Mouse (Mus musculus) heart, postnatal 0 days (tissue): Measurements from ENCODE around the gene Tmem102. TPM values are rescaled to one million over a fixed set of nuclear protein-coding genes. Genes with fewer than 3 reads are reported as not detected.

ENCODE experiments used
- ATAC-seq: fragments of 200-750 bp; cut with Nextera tagmentation; 2 replicates; pipeline ENCODE4 v1.8.0; 2017; ENCODE audit warnings: low read depth, moderate number of reproducible peaks, moderate library complexity; ENCODE audit not compliant: insufficient read depth
- DNase-seq: peaks from one replicate; pipeline ENCODE4 v3.0.0-alpha.2; 2016; ENCODE audit warnings: low spot score
- H3K27ac ChIP-seq: fragments of 300-500 bp; sonication (generic); 2 replicates; pipeline ENCODE4 v1.5.1; 2014; ENCODE audit warnings: low read depth, mild to moderate bottlenecking
- H3K27me3 ChIP-seq: fragments of 300-500 bp; sonication (generic); 2 replicates; pipeline ENCODE4 v1.6.1; 2014; ENCODE audit warnings: low read length, mixed read lengths; ENCODE audit not compliant: control insufficient read depth, insufficient read depth
- H3K36me3 ChIP-seq: fragments of 300-500 bp; sonication (generic); replicated peaks from 2 replicates; pipeline ENCODE4 v1.6.1; 2014; ENCODE audit warnings: low read length, mixed read lengths; ENCODE audit not compliant: control insufficient read depth, insufficient read depth
- H3K4me1 ChIP-seq: fragments of 300-500 bp; sonication (generic); 2 replicates; pipeline ENCODE4 v1.6.1; 2014; ENCODE audit warnings: antibody characterized with exemption; ENCODE audit not compliant: control insufficient read depth, insufficient read depth
- H3K4me2 ChIP-seq: fragments of 300-500 bp; sonication (generic); 2 replicates; pipeline ENCODE4 v1.6.1; 2014; ENCODE audit warnings: low read depth, mild to moderate bottlenecking, low read length, moderate library complexity
- H3K4me3 ChIP-seq: fragments of 300-500 bp; sonication (generic); 2 replicates; pipeline ENCODE4 v1.5.1; 2014; ENCODE audit warnings: low read depth, low read length
- H3K9ac ChIP-seq: fragments of 300-500 bp; sonication (generic); replicated peaks from 2 replicates; pipeline ENCODE4 v1.6.1; 2014; ENCODE audit warnings: low read depth, low read length, mixed read lengths
- H3K9me3 ChIP-seq: fragments of 300-500 bp; sonication (generic); replicated peaks from 2 replicates; pipeline ENCODE4 v1.6.1; 2016; ENCODE audit warnings: low read length; ENCODE audit not compliant: control insufficient read depth
- CTCF ChIP-seq: IDR thresholded peaks from 2 replicates; pipeline ENCODE4 v1.5.1; 2016; ENCODE audit warnings: antibody characterized with exemption, control low read depth, low read depth
- EP300 ChIP-seq: IDR thresholded peaks from 2 replicates; pipeline ENCODE4 v1.6.1; 2016; ENCODE audit warnings: antibody characterized with exemption, low read depth
- WGBS: fragments of 180-500 bp; shearing (Covaris S2); extraction: QIAGEN DNeasy Blood & Tissue Kit; methylation state at CpG from one replicate; pipeline ENCODE4 v1.1.7; 2014; 5-methylcytosine and 5-hydroxymethylcytosine counted together
- polyA plus RNA-seq: library from polyadenylated mRNA; unstranded; fragments of >200 nt; fragmentation: Nextera tagmentation; extraction: Ambion mirVana; gene quantifications from 2 replicates; pipeline ENCODE4 v1.2.1, GENCODE M21; 2015
- total RNA-seq: library from RNA; depleted of rRNA; stranded (reverse); fragments of >200 nt; gene quantifications from 2 replicates; pipeline ENCODE4 v1.2.3, GENCODE M21; 2014; ENCODE audit warnings: low replicate concordance; rRNA removed

Tmem102 gene
- total and polyA plus RNA-seq, 2 experiments from 2014 or later, result 2.6 to 2.7 TPM

DNA sequence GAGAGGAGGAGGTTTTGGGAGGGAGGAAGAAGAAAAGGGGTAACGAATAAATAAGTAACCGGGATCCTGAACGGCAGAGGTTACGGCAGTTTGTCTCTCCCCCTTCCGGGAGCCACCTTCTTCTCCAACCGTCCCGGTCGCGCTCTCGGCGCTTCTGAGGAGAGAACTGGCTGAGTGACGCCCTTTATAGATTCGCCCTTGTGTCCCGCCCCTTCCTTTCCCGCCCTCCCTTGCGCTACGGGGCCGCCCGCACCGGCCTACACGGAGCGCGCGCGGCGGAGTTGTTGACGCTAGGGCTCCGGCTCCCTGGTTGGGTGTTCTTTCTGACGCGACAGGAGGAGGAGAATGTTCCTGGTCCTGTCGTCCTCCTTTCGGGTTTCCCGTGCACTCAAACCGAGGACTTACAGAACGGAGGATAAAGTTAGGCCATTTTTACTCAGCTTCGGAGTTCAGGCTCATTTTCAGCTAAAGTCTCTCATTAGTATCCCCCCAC, 46.9 kb downstream of the Tmem102 start, which contains the start of gene Polr2a:
Gene Polr2a (minus strand): TSS at position 160 of the 493 bp plus-strand sequence.
- H3K4me3 ChIP-seq, result peak within 1 kb of the TSS; percentile 61
- peak within 1 kb of the TSS; percentile 98 for H3K27ac ChIP-seq
- H3K9me3 ChIP-seq, result no peaks in the 10 kb centered on the region
- H3K27me3 ChIP-seq, result no peaks in the 10 kb centered on the region
- H3K4me2 ChIP-seq, result peak within 1 kb of the TSS; percentile 78
- WGBS, result 0% methylated on average over 36 of the region's 36 CpGs
- peak within 1 kb of the TSS; percentile 74 for H3K9ac ChIP-seq
- TF ChIP-seq EP300 (no peak; the same call in 1 of the 2 replicates), CTCF (no peak)
- no peaks in the 10 kb centered on the region for H3K36me3 ChIP-seq
- peak; percentile 96 for DNase-seq
- H3K4me1 ChIP-seq, result peaks cover 28% of the 10 kb centered on the region
- peak; percentile 94 for ATAC-seq

DNA sequence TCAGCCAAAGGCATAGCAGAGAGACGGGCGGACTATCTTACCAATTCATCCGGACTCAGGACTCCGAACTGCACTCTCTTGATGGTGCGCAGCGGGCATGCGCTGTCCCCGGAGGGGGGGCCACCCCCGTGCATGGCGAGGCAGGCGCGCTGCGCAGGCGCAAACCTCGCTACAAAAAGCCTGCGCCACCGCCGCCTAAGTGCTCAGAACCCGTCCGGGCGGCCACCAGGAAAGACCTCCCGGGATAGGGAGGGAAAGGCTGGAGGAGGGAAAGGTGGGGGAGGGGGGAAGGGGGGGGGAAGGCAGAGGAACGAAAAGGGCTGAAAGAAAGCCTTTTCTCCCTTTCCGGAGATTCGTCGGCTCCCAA, 47.4 kb downstream of the Tmem102 start:
- WGBS, result under 1% methylated on average over 26 of the region's 26 CpGs
- H3K4me3 ChIP-seq, result peak overlapping the region; percentile 61
- ATAC-seq, result peak; percentile 84
- DNase-seq, result peak; percentile 92
- peak overlapping the region; percentile 98 for H3K27ac ChIP-seq
- H3K4me1 ChIP-seq, result peaks cover 28% of the 10 kb centered on the region
- no peaks in the 10 kb centered on the region for H3K27me3 ChIP-seq
- peak overlapping the region; percentile 78 for H3K4me2 ChIP-seq
- no peaks in the 10 kb centered on the region for H3K36me3 ChIP-seq
- peak overlapping the region; percentile 74 for H3K9ac ChIP-seq
- no peaks in the 10 kb centered on the region for H3K9me3 ChIP-seq
- TF ChIP-seq CTCF (no peak), EP300 (no peak)

DNA sequence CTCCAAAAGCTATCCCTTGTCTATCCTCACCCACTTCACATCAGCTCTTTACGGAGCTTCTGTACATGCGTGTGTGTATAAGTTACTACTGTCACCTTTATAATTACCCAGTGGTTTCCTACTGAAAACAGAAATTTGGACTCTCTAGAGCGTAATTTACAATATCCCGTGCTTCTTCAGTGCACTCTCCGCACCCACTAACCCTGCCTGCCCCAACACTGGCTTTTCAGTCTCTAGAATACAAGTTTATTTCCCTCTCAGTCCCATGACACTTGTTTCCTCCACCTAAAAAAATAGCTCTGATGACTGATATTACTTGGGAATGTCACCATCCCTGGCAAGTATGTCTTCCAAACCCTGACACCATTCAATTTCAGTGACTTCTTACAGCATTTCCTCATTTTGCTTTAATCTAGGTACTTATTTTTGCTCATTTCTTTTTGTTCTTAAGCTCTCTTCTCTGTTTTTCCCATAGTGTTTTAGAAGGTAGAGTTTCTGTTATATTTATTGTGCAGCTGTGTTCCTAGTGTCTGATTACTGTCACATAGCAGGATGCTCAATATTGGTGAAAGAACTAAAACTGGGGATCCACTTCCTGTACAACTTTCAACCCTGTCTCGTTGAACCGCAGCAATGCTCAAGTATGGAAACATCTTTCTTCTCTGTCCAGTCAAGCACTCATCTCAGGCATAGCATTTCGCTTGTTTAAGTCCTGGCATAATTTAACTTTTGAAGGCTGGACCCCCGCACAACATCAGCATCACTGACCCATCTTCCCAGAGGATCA, 47.9 kb downstream of the Tmem102 start:
- no peaks in the 10 kb centered on the region for H3K36me3 ChIP-seq
- H3K9ac ChIP-seq, result peak overlapping the region; percentile 74
- H3K9me3 ChIP-seq, result no peaks in the 10 kb centered on the region
- H3K4me3 ChIP-seq, result peak overlapping the region; percentile 61
- H3K27ac ChIP-seq, result peak overlapping the region; percentile 98
- ATAC-seq (no peak), DNase-seq (no peak)
- 39% methylated on average over 9 of the region's 9 CpGs for WGBS
- no peaks in the 10 kb centered on the region for H3K27me3 ChIP-seq
- TF ChIP-seq CTCF (no peak), EP300 (no peak)
- peaks cover 29% of the 10 kb centered on the region for H3K4me1 ChIP-seq
- H3K4me2 ChIP-seq, result peak overlapping the region; percentile 78

DNA sequence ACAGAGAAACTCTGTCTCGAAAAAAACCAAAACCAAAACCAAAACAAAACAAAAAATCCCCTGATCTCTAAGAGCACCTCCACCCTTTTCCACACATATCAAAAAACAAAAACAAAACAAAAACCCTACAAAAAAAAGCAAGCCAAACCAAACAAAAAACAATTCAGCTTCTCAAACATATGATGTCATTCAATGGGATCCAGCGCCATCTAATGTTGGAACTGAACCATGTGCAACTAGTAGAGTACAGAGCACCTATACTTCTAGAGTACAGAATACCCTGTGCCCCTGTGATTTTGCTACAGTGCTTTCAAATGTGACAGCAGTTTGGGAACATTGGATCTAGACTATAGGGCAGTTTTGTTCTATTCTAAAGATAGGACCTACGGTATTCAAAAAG, 50.7 kb downstream of the Tmem102 start:
- no peak overlapping the region for H3K4me3 ChIP-seq
- DNase-seq (peak; percentile 71), ATAC-seq (no peak)
- H3K36me3 ChIP-seq, result no peaks in the 10 kb centered on the region
- H3K4me1 ChIP-seq, result peaks cover 34% of the 10 kb centered on the region
- no peak overlapping the region for H3K27ac ChIP-seq
- H3K27me3 ChIP-seq, result no peaks in the 10 kb centered on the region
- peak; percentile 74 for TF ChIP-seq CTCF
- TF ChIP-seq EP300, result no peak
- no peak overlapping the region for H3K4me2 ChIP-seq
- WGBS, result 47% methylated on average over 3 of the region's 3 CpGs
- H3K9ac ChIP-seq, result no peak overlapping the region
- H3K9me3 ChIP-seq, result no peaks in the 10 kb centered on the region

DNA sequence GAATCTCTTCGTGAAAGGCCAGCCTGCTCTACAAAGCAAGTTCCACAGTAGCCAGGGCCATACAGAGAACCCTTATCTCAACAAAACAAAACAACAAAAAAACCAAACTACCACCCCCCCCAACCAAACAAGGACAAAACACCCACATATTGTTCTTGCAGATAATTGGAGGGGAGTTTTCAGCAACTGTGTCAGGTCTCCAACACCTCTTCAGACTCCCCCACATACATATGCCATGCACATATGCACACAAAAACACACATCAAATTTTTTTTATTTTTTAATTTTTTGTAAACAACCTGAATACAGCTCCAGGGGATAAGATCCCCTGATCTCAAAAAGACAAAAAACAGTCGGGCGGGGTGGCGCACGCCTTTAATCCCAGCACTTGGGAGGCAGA, 51.2 kb downstream of the Tmem102 start:
- 78% methylated on average over 5 of the region's 5 CpGs for WGBS
- no peak for DNase-seq
- H3K4me1 ChIP-seq, result peaks cover 31% of the 10 kb centered on the region
- no peak overlapping the region for H3K4me3 ChIP-seq
- no peaks in the 10 kb centered on the region for H3K27me3 ChIP-seq
- no peak overlapping the region for H3K27ac ChIP-seq
- no peak overlapping the region for H3K9ac ChIP-seq
- no peak for ATAC-seq
- H3K4me2 ChIP-seq, result no peak overlapping the region
- H3K9me3 ChIP-seq, result no peaks in the 10 kb centered on the region
- H3K36me3 ChIP-seq, result no peaks in the 10 kb centered on the region
- no peak for TF ChIP-seq EP300
- TF ChIP-seq CTCF, result no peak

Other genes starting within 250 kb of the Tmem102 start
Only the 30 nearest of the 45 such genes appear.
- not detected in 2 replicates for gene Sox15, start 150.3 kb downstream of the Tmem102 start, total RNA-seq
- not detected in 2 replicates for gene Sox15, start 150.3 kb downstream of the Tmem102 start, polyA plus RNA-seq
- gene Mpdu1, start 143.0 kb downstream of the Tmem102 start, total RNA-seq, result 123 and 137 TPM in 2 replicates
- 30.0 and 33.0 TPM in 2 replicates for gene Mpdu1, start 143.0 kb downstream of the Tmem102 start, polyA plus RNA-seq
- 2.6 and 6.9 TPM in 2 replicates for gene Cd68, start 139.5 kb downstream of the Tmem102 start, total RNA-seq
- 6.1 and 8.5 TPM in 2 replicates for gene Cd68, start 139.5 kb downstream of the Tmem102 start, polyA plus RNA-seq
- 573 and 656 TPM in 2 replicates for gene Eif4a1, start 133.2 kb downstream of the Tmem102 start, total RNA-seq
- 261 and 289 TPM in 2 replicates for gene Eif4a1, start 133.2 kb downstream of the Tmem102 start, polyA plus RNA-seq
- gene Senp3, start 123.5 kb downstream of the Tmem102 start, total RNA-seq, result 39.7 and 92.3 TPM in 2 replicates
- 27.4 and 32.6 TPM in 2 replicates for gene Senp3, start 123.5 kb downstream of the Tmem102 start, polyA plus RNA-seq
- 0.81 TPM in 1 of 2 replicates, not detected in the other for gene Tnfsf13, start 119.8 kb downstream of the Tmem102 start, total RNA-seq
- 0.57 and 0.89 TPM in 2 replicates for gene Tnfsf13, start 119.8 kb downstream of the Tmem102 start, polyA plus RNA-seq
- 8.5 and 9.3 TPM in 2 replicates for gene Tnfsf12, start 109.8 kb downstream of the Tmem102 start, total RNA-seq
- gene Tnfsf12, start 109.8 kb downstream of the Tmem102 start, polyA plus RNA-seq, result 5.3 and 5.5 TPM in 2 replicates
- 0.65 and 1.8 TPM in 2 replicates for gene Tnfsfm13, start 109.5 kb downstream of the Tmem102 start, total RNA-seq
- gene Tnfsfm13, start 109.5 kb downstream of the Tmem102 start, polyA plus RNA-seq, result 2.8 and 3.0 TPM in 2 replicates
- gene Polr2a, start 47.0 kb downstream of the Tmem102 start, total RNA-seq, result 13.4 and 15.6 TPM in 2 replicates
- gene Polr2a, start 47.0 kb downstream of the Tmem102 start, polyA plus RNA-seq, result 6.2 and 6.6 TPM in 2 replicates
- not detected in 2 replicates for gene Slc35g3, start 43.7 kb downstream of the Tmem102 start, total RNA-seq
- gene Slc35g3, start 43.7 kb downstream of the Tmem102 start, polyA plus RNA-seq, result 0.18 TPM in 1 of 2 replicates, not detected in the other
- gene Zbtb4, start 39.7 kb downstream of the Tmem102 start, total RNA-seq, result 21.2 and 28.7 TPM in 2 replicates
- 2.6 and 2.9 TPM in 2 replicates for gene Zbtb4, start 39.7 kb downstream of the Tmem102 start, polyA plus RNA-seq
- gene Chrnb1, start 9.7 kb downstream of the Tmem102 start, total RNA-seq, result 2.5 and 11.2 TPM in 2 replicates
- 2.7 and 3.1 TPM in 2 replicates for gene Chrnb1, start 9.7 kb downstream of the Tmem102 start, polyA plus RNA-seq
- 5.3 and 5.7 TPM in 2 replicates for gene Fgf11, start 3.8 kb downstream of the Tmem102 start, total RNA-seq
- gene Fgf11, start 3.8 kb downstream of the Tmem102 start, polyA plus RNA-seq, result 0.75 and 1.0 TPM in 2 replicates
- gene Gm39566, start 9.7 kb upstream of the Tmem102 start, total RNA-seq, result not detected in 2 replicates
- gene Gm39566, start 9.7 kb upstream of the Tmem102 start, polyA plus RNA-seq, result not detected in 2 replicates
- gene Spem2, start 12.8 kb upstream of the Tmem102 start, total RNA-seq, result not detected in 2 replicates
- not detected in 2 replicates for gene Spem2, start 12.8 kb upstream of the Tmem102 start, polyA plus RNA-seq
- not detected in 2 replicates for gene Spem1, start 16.6 kb upstream of the Tmem102 start, total RNA-seq
- not detected in 2 replicates for gene Spem1, start 16.6 kb upstream of the Tmem102 start, polyA plus RNA-seq
- 4.5 and 10.1 TPM in 2 replicates for gene Nlgn2, start 32.2 kb upstream of the Tmem102 start, total RNA-seq
- gene Nlgn2, start 32.2 kb upstream of the Tmem102 start, polyA plus RNA-seq, result 0.89 TPM in 2 replicates
- gene Tmem256, start 32.9 kb upstream of the Tmem102 start, total RNA-seq, result 78.5 and 169 TPM in 2 replicates
- gene Tmem256, start 32.9 kb upstream of the Tmem102 start, polyA plus RNA-seq, result 411 and 424 TPM in 2 replicates
- 50.9 and 64.0 TPM in 2 replicates for gene Plscr3, start 40.8 kb upstream of the Tmem102 start, total RNA-seq
- gene Plscr3, start 40.8 kb upstream of the Tmem102 start, polyA plus RNA-seq, result 60.5 and 62.3 TPM in 2 replicates
- gene Tnk1, start 53.1 kb upstream of the Tmem102 start, total RNA-seq, result 0.50 TPM in 1 of 2 replicates, not detected in the other
- gene Tnk1, start 53.1 kb upstream of the Tmem102 start, polyA plus RNA-seq, result not detected in 2 replicates
- not detected in 2 replicates for gene Tmem95, start 72.4 kb upstream of the Tmem102 start, total RNA-seq
- not detected in 2 replicates for gene Tmem95, start 72.4 kb upstream of the Tmem102 start, polyA plus RNA-seq
- 2.3 and 9.4 TPM in 2 replicates for gene Kctd11, start 75.8 kb upstream of the Tmem102 start, total RNA-seq
- gene Kctd11, start 75.8 kb upstream of the Tmem102 start, polyA plus RNA-seq, result 1.9 and 2.3 TPM in 2 replicates
- 2.5 and 9.7 TPM in 2 replicates for gene Acap1, start 89.9 kb upstream of the Tmem102 start, total RNA-seq
- 2.5 TPM in 2 replicates for gene Acap1, start 89.9 kb upstream of the Tmem102 start, polyA plus RNA-seq
- gene 2810408A11Rik, start 95.4 kb upstream of the Tmem102 start, total RNA-seq, result 1.8 and 6.3 TPM in 2 replicates
- gene 2810408A11Rik, start 95.4 kb upstream of the Tmem102 start, polyA plus RNA-seq, result 2.8 and 3.9 TPM in 2 replicates
- gene Neurl4, start 95.4 kb upstream of the Tmem102 start, total RNA-seq, result 39.2 and 59.5 TPM in 2 replicates
- gene Neurl4, start 95.4 kb upstream of the Tmem102 start, polyA plus RNA-seq, result 3.6 and 4.5 TPM in 2 replicates
- 48.6 and 72.4 TPM in 2 replicates for gene Gps2, start 108.3 kb upstream of the Tmem102 start, total RNA-seq
- 37.1 and 38.1 TPM in 2 replicates for gene Gps2, start 108.3 kb upstream of the Tmem102 start, polyA plus RNA-seq
- 469 and 504 TPM in 2 replicates for gene Eif5a, start 116.3 kb upstream of the Tmem102 start, total RNA-seq
- 961 and 973 TPM in 2 replicates for gene Eif5a, start 116.3 kb upstream of the Tmem102 start, polyA plus RNA-seq
- 16.0 and 25.6 TPM in 2 replicates for gene Ybx2, start 130.2 kb upstream of the Tmem102 start, total RNA-seq
- gene Ybx2, start 130.2 kb upstream of the Tmem102 start, polyA plus RNA-seq, result 4.9 and 7.9 TPM in 2 replicates
- gene Slc2a4, start 142.6 kb upstream of the Tmem102 start, total RNA-seq, result 235 and 267 TPM in 2 replicates
- 89.2 and 89.7 TPM in 2 replicates for gene Slc2a4, start 142.6 kb upstream of the Tmem102 start, polyA plus RNA-seq
- 0.93 TPM in 1 of 2 replicates, not detected in the other for gene Cldn7, start 159.2 kb upstream of the Tmem102 start, total RNA-seq
- 0.64 and 1.8 TPM in 2 replicates for gene Cldn7, start 159.2 kb upstream of the Tmem102 start, polyA plus RNA-seq